Mouse (Mus musculus) E14TG2a.4 (cell line): Measurements from ENCODE around the gene Cox10.

Source experiments
- H3K27me3 ChIP-seq: 2 replicates; pipeline ENCODE4 v1.6.1; 2014; ENCODE audit warnings: low read length, control low read depth; ENCODE audit not compliant: insufficient read depth
- H3K36me3 ChIP-seq: 2 replicates; pipeline ENCODE4 v1.6.1; 2014; ENCODE audit warnings: low read length, control low read depth; ENCODE audit not compliant: insufficient read depth
- H3K4me1 ChIP-seq: replicated peaks from 2 replicates; pipeline ENCODE4 v1.6.1; 2014; ENCODE audit warnings: low read depth, low read length, control low read depth
- H3K4me3 ChIP-seq: replicated peaks from 2 replicates; pipeline ENCODE4 v1.5.1; 2014; ENCODE audit warnings: mild to moderate bottlenecking, low read length
- H3K9me3 ChIP-seq: 2 replicates; pipeline ENCODE4 v1.6.1; 2014; ENCODE audit warnings: low read length, control low read depth
- CTCF ChIP-seq: conservative IDR thresholded peaks from 2 replicates; pipeline ENCODE4 v1.5.1; 2014; ENCODE audit warnings: low read length
- NANOG ChIP-seq: IDR thresholded peaks from 2 replicates; pipeline ENCODE4 v1.6.1; 2014; ENCODE audit warnings: borderline replicate concordance, low read length, mixed read lengths
- POU5F1 ChIP-seq: IDR thresholded peaks from 2 replicates; pipeline ENCODE4 v1.6.1; 2014; ENCODE audit warnings: low read length, borderline replicate concordance

The Cox10 gene

DNA sequence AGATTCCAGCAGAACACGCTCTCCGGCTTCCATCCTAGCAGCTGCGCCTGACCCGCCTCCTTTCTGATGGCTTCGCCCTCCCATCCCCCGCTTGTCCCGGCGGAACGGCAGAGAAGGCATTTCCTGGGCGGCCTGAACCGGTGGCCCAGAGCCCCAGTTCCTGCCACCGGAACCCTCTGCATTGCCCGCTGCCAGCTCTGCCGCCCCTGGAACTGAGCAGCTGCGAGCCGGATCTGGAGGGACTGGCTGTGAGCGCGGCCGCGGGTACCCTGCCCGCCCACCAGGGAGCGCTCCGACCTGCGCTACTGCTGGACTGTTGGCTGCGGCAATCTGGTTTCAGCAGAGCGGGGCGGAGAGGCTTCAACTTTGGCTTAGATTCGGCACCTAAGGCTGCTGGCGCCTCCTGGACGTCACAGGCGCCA is 154.1 kb downstream of the Cox10 start:
- Histone ChIP-seq H3K4me1 (peaks cover 71% of the 10 kb centered on the region), H3K4me3 (peak overlapping the region; percentile 87), H3K9me3 (no peaks in the 10 kb centered on the region), H3K27me3 (peaks cover 58% of the 10 kb centered on the region), H3K36me3 (no peaks in the 10 kb centered on the region)
- TF ChIP-seq NANOG (no peak), CTCF (peak; percentile 36)

GRCm38 (mm10) chr11:63924286-63924930 is 154.9 kb downstream of the Cox10 start:
- TF ChIP-seq CTCF = no peak
- TF ChIP-seq NANOG = peak; percentile 29; the same call in 1 of the 2 replicates
- peak overlapping the region; percentile 87 for H3K4me3 ChIP-seq
- H3K36me3 ChIP-seq = no peaks in the 10 kb centered on the region
- peaks cover 66% of the 10 kb centered on the region for H3K27me3 ChIP-seq
- no peaks in the 10 kb centered on the region for H3K9me3 ChIP-seq
- H3K4me1 ChIP-seq = peaks cover 71% of the 10 kb centered on the region

DNA sequence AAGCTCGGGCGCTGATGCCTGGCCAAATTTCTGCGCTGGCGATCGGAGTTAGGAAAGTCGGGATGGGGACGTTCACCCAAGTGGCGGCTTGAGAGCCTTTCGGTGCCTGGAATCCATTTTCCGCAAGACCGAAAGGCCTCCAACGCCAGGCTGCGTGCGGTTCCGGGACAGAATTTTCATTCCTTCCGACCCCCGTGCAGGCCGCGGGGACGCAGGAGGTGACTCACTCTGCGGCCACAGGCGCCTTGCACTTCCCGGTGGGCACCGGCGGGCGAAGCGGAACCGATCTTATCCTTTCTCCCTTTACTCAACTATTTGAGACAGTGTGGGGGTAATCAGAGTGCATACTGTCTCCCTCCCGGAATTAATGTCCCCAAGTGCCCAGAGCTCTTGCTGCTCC is 155.9 kb downstream of the Cox10 start:
- Histone ChIP-seq H3K9me3 (no peaks in the 10 kb centered on the region), H3K4me3 (peak overlapping the region; percentile 87), H3K27me3 (peaks cover 76% of the 10 kb centered on the region), H3K4me1 (peaks cover 76% of the 10 kb centered on the region), H3K36me3 (no peaks in the 10 kb centered on the region)
- TF ChIP-seq CTCF (no peak), POU5F1 (no peak)

- no peaks in the 10 kb centered on the region for H3K36me3 ChIP-seq
- peaks cover 82% of the 10 kb centered on the region for H3K27me3 ChIP-seq
- TF ChIP-seq CTCF (no peak), NANOG (no peak), POU5F1 (no peak)
- H3K4me1 ChIP-seq = peaks cover 75% of the 10 kb centered on the region
- no peaks in the 10 kb centered on the region for H3K9me3 ChIP-seq
- peak within 1 kb of the TSS; percentile 87 for H3K4me3 ChIP-seq
Observed at GRCm38 (mm10) chr11:63922091-63922621, 157.1 kb downstream of the Cox10 start, which contains the start of gene Hs3st3b1. Gene Hs3st3b1, minus strand, starts transcription at chr11:63922290.

GRCm38 (mm10) chr11:63921044-63921951 is 158.0 kb downstream of the Cox10 start:
- H3K4me3 ChIP-seq = peak overlapping the region; percentile 87
- TF ChIP-seq NANOG (no peak), CTCF (no peak), POU5F1 (no peak)
- no peaks in the 10 kb centered on the region for H3K9me3 ChIP-seq
- no peaks in the 10 kb centered on the region for H3K36me3 ChIP-seq
- H3K4me1 ChIP-seq = peaks cover 75% of the 10 kb centered on the region
- H3K27me3 ChIP-seq = peaks cover 82% of the 10 kb centered on the region

DNA sequence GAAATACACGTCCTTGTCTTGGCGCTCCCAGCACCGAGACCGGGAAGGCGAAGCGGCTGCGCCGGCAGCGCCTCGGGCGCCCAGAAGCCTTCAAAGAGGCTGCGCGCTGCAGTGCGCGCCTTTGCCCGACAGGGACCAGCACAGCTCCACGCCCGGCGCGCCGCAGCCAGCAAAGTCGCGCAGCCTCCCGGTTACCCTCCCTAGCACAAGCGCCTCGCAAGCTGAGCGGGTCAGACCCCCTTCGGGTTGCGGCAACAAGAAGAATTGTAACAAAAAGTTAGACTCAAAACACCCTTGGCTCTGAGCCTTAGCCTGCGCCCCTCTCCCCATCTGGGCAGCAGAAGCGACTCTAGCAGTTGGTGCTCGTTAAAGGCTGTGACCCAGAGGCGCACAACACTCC is 158.7 kb downstream of the Cox10 start:
- H3K4me1 ChIP-seq = peaks cover 75% of the 10 kb centered on the region
- H3K27me3 ChIP-seq = peaks cover 75% of the 10 kb centered on the region
- H3K36me3 ChIP-seq = no peaks in the 10 kb centered on the region
- TF ChIP-seq CTCF = no peak
- no peak for TF ChIP-seq NANOG
- no peak for TF ChIP-seq POU5F1
- H3K4me3 ChIP-seq = peak overlapping the region; percentile 87
- H3K9me3 ChIP-seq = no peaks in the 10 kb centered on the region

DNA sequence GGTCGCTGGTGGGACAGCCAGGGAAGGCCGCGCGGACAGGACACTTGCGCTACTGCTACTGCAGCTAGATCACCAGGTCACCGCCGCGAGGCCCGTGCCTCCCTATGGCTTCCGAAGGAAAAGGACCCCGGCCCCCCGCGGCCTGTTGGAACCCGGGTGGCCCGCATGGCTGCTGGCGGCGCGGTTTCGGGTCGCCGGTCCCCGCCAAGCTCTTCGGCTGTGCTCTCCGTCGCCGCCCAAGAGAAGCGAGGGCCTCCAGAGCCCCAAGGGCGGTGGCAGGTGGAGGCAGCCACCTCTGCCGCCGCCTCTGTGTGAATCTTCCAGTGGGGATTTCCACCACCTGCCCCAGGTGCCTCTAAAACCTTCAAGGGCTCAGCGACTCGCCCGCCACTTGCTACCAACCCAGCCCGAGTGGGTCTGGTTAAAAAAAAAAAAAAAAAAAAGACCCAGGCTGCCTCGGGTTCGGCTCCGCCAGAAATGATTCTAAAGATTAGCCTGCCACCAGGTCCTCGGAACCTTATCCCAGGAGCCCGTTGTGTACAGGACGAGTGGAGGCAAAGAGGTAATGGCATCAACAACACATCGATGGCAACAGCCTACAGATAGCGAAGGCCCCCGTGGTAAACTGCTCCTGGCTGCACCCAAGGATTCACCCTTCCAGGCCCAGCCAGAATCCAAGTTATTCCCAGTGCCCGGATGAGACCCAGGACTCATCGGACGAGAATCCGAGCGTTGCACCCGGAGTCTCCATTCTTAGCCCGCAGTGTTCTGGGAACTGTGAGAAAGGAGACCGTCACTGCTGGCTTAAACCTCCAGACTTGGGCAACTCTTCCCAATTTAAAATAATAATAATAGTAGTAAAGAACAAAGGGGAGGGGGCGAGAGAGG is 159.8 kb downstream of the Cox10 start:
- TF ChIP-seq NANOG (no peak), POU5F1 (no peak), CTCF (no peak)
- H3K9me3 ChIP-seq = no peaks in the 10 kb centered on the region
- H3K4me1 ChIP-seq = peaks cover 77% of the 10 kb centered on the region
- peak overlapping the region; percentile 87 for H3K4me3 ChIP-seq
- H3K36me3 ChIP-seq = no peaks in the 10 kb centered on the region
- peaks cover 64% of the 10 kb centered on the region for H3K27me3 ChIP-seq
